Mouse (Mus musculus): ENCODE results near the gene Kalrn. TPM values are rescaled to one million over a fixed set of nuclear protein-coding genes. Genes with fewer than 3 reads are reported as not detected.

Gene Kalrn
- total and polyA plus RNA-seq, 2 experiments from 2014 or later, result 19.4 to 44.5 TPM

DNA sequence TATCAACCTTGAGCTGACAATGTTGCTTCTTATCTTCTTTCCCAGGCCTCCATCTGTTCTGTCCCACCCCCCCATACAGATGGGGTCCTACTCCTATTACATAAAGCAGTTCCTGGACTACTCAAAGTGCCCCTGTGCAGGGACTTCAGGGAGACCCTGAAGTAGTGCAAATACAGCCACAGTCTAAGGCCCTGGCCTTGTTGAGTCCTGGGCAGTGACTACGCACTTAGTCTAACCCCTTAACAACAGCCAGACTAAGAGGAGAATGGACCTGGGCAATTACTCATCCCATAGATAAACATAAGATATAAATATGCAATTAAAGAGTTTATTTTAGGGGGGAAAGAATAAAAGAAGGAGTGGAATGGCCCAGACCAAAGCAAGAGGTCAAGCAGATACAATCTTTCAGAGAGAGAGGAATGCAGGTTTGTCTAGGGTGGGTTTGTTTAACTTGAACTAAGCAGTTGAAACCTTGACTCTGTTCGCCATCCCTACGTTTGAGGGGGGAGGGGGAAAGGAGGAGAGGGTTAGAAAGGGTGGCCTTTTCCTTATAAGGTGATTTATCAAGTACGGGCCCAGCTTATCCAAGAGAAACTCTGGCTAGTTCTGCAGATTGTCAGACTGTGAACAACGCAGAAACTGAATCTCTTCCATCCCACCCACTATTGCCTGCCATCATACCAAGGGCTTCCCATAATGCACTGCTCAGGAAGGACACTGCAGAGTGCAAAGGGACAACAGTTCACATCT, 44.9 kb downstream of the Kalrn start:
- Histone ChIP-seq H3K36me3 (replicated peaks; ENCODE audit: control insufficient read depth, insufficient read depth, low read length) (no peaks in the 10 kb centered on the region), H3K4me3 (ENCODE audit: low read depth, low read length) (no peak overlapping the region), H3K4me2 (ENCODE audit: low read depth, low read length) (no peak overlapping the region), H3K9ac (replicated peaks; ENCODE audit: low read depth, low read length) (no peak overlapping the region), H3K4me1 (ENCODE audit: control insufficient read depth, insufficient read depth) (no peaks in the 10 kb centered on the region), H3K27me3 (ENCODE audit: control insufficient read depth, insufficient read depth, low read length) (no peaks in the 10 kb centered on the region), H3K27ac (ENCODE audit: low read depth) (no peak overlapping the region), H3K9me3 (replicated peaks; ENCODE audit: control insufficient read depth, low read length) (no peaks in the 10 kb centered on the region)
- DNase-seq (ENCODE audit: low spot score) (no peak), ATAC-seq (ENCODE audit: insufficient read depth, low read depth) (no peak)
- 66% methylated on average over 5 of the region's 5 CpGs for WGBS
- TF ChIP-seq EP300 (IDR thresholded peaks at IDR 0.05; ENCODE audit: low read depth) (no peak), CTCF (IDR thresholded peaks at IDR 0.05; ENCODE audit: low read depth) (no peak)

DNA sequence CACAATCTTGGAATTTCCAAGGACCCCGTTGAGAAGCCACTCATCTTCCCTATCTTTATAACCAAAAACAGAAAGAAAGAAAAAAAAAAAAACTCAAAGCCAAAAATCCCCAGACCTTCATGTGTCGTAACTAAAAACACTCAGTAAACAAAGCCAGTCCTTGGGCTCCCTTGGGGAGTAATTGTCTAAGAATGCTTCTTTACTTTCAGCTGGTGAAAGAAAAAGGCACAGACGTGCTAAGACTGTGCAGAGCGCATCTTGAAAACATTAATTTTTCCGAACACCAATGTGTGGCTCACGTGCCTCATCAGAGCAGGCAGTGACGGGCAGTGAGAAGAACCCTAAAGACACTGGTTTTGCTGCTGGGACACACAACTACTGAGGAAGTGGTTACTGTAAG, 47.0 kb downstream of the Kalrn start:
- H3K36me3 ChIP-seq (replicated peaks; ENCODE audit: control insufficient read depth, insufficient read depth, low read length), result no peaks in the 10 kb centered on the region
- no peak overlapping the region for H3K4me2 ChIP-seq (ENCODE audit: low read depth, low read length)
- H3K4me3 ChIP-seq (ENCODE audit: low read depth, low read length), result no peak overlapping the region
- DNase-seq (ENCODE audit: low spot score) (no peak), ATAC-seq (ENCODE audit: insufficient read depth, low read depth) (no peak)
- TF ChIP-seq EP300 (IDR thresholded peaks at IDR 0.05; ENCODE audit: low read depth) (no peak), CTCF (IDR thresholded peaks at IDR 0.05; ENCODE audit: low read depth) (no peak)
- no peak overlapping the region for H3K27ac ChIP-seq (ENCODE audit: low read depth)
- H3K27me3 ChIP-seq (ENCODE audit: control insufficient read depth, insufficient read depth, low read length), result no peaks in the 10 kb centered on the region
- H3K9me3 ChIP-seq (replicated peaks; ENCODE audit: control insufficient read depth, low read length), result no peaks in the 10 kb centered on the region
- WGBS, result 63% methylated on average over 7 of the region's 7 CpGs
- H3K4me1 ChIP-seq (ENCODE audit: control insufficient read depth, insufficient read depth), result no peaks in the 10 kb centered on the region
- H3K9ac ChIP-seq (replicated peaks; ENCODE audit: low read depth, low read length), result no peak overlapping the region

DNA sequence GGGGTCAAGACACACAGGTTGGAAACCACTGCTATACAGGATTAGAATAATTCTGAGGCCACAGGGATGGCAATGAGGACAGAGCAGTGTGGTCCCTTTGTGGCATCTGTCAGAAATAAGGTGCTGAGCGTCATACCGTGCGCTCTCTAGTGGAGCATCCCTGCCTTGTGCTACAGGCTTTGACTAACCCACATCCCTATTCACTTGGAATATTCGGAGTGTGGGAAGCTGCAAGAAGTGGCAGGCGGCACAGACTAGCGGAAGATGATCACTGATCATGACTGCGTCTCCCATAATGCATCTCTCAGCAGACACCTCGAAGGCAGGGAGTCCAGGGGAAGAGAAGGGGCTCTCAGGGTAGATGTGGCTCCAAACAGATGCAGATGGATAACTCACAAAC, 47.5 kb downstream of the Kalrn start:
- Histone ChIP-seq H3K9me3 (replicated peaks; ENCODE audit: control insufficient read depth, low read length) (no peaks in the 10 kb centered on the region), H3K9ac (replicated peaks; ENCODE audit: low read depth, low read length) (no peak overlapping the region), H3K27ac (ENCODE audit: low read depth) (no peak overlapping the region), H3K27me3 (ENCODE audit: control insufficient read depth, insufficient read depth, low read length) (no peaks in the 10 kb centered on the region), H3K4me2 (ENCODE audit: low read depth, low read length) (no peak overlapping the region), H3K4me1 (ENCODE audit: control insufficient read depth, insufficient read depth) (no peaks in the 10 kb centered on the region), H3K4me3 (ENCODE audit: low read depth, low read length) (no peak overlapping the region), H3K36me3 (replicated peaks; ENCODE audit: control insufficient read depth, insufficient read depth, low read length) (no peaks in the 10 kb centered on the region)
- TF ChIP-seq CTCF (IDR thresholded peaks at IDR 0.05; ENCODE audit: low read depth) (peak; percentile 49), EP300 (IDR thresholded peaks at IDR 0.05; ENCODE audit: low read depth) (no peak)
- WGBS, result 77% methylated on average over 8 of the region's 8 CpGs
- ATAC-seq (ENCODE audit: insufficient read depth, low read depth), result no peak
- DNase-seq (ENCODE audit: low spot score), result no peak

DNA sequence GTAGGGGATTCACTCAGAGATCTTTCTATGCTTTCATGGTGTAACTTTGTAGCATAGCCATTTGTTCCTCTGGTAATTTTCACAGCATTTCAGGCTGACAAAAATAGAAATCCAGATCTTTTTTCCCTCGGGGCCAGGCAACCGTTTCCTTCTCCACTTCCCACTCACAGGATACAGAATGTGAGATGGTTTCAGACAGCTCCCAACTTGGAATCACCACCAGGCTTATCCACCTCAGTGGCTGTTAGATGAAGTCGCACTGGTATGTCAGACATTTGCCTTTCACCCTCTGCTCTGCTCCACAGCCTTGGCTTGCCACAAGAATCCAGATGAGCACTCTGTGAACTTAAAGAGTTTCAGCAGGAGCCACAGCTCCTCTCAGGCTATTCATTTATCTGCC, 48.1 kb downstream of the Kalrn start:
- no peak overlapping the region for H3K4me2 ChIP-seq (ENCODE audit: low read depth, low read length)
- no peak for DNase-seq (ENCODE audit: low spot score)
- H3K27ac ChIP-seq (ENCODE audit: low read depth), result no peak overlapping the region
- H3K9me3 ChIP-seq (replicated peaks; ENCODE audit: control insufficient read depth, low read length), result peaks cover 3% of the 10 kb centered on the region; the same call in 1 of the 2 replicates
- H3K9ac ChIP-seq (replicated peaks; ENCODE audit: low read depth, low read length), result no peak overlapping the region
- no peaks in the 10 kb centered on the region for H3K4me1 ChIP-seq (ENCODE audit: control insufficient read depth, insufficient read depth)
- no peaks in the 10 kb centered on the region for H3K36me3 ChIP-seq (replicated peaks; ENCODE audit: control insufficient read depth, insufficient read depth, low read length)
- TF ChIP-seq CTCF (IDR thresholded peaks at IDR 0.05; ENCODE audit: low read depth) (no peak), EP300 (IDR thresholded peaks at IDR 0.05; ENCODE audit: low read depth) (no peak)
- no peak overlapping the region for H3K4me3 ChIP-seq (ENCODE audit: low read depth, low read length)
- WGBS, result 6% methylated on average over 3 of the region's 3 CpGs
- no peaks in the 10 kb centered on the region for H3K27me3 ChIP-seq (ENCODE audit: control insufficient read depth, insufficient read depth, low read length)
- no peak for ATAC-seq (ENCODE audit: insufficient read depth, low read depth)

DNA sequence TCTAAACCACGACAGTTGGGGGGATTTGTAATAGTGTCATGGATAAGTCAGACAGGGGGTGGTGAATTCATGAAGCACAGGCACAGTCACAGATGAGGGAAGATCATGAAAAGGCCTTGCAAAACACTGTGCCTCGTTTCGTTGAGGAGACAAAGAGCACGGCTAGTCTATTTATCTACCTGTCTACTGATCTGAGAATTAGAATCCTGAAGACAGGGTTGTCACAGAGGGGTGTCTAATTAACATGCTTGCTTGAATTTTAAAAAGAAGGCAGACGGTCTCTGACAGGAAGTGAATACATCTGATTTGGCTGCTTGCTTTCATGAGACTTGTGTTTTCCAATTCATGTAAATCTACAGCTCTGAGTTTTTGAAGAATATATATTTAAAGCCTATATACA, 52.3 kb downstream of the Kalrn start:
- TF ChIP-seq CTCF (IDR thresholded peaks at IDR 0.05; ENCODE audit: low read depth) (no peak), EP300 (IDR thresholded peaks at IDR 0.05; ENCODE audit: low read depth) (no peak)
- Histone ChIP-seq H3K27ac (ENCODE audit: low read depth) (no peak overlapping the region), H3K4me2 (ENCODE audit: low read depth, low read length) (no peak overlapping the region), H3K4me3 (ENCODE audit: low read depth, low read length) (no peak overlapping the region), H3K4me1 (ENCODE audit: control insufficient read depth, insufficient read depth) (no peaks in the 10 kb centered on the region), H3K36me3 (replicated peaks; ENCODE audit: control insufficient read depth, insufficient read depth, low read length) (no peaks in the 10 kb centered on the region), H3K9ac (replicated peaks; ENCODE audit: low read depth, low read length) (no peak overlapping the region), H3K27me3 (ENCODE audit: control insufficient read depth, insufficient read depth, low read length) (no peaks in the 10 kb centered on the region), H3K9me3 (replicated peaks; ENCODE audit: control insufficient read depth, low read length) (peaks cover 4% of the 10 kb centered on the region; the same call in 1 of the 2 replicates)
- DNase-seq (ENCODE audit: low spot score), result no peak
- 74% methylated on average over 5 of the region's 5 CpGs for WGBS
- ATAC-seq (ENCODE audit: insufficient read depth, low read depth), result no peak

Data from heart, postnatal 0 days (tissue).